Mouse (Mus musculus): ENCODE measurements around the gene Prx. TPM values are rescaled to one million over a fixed set of nuclear protein-coding genes. Genes with fewer than 3 reads are reported as not detected.

The Prx gene
- total RNA-seq (2015; ENCODE audit: low replicate concordance) (not detected in 2 replicates), total RNA-seq (2017; ENCODE audit: low replicate concordance) (0.28 and 0.43 TPM in 2 replicates)

DNA sequence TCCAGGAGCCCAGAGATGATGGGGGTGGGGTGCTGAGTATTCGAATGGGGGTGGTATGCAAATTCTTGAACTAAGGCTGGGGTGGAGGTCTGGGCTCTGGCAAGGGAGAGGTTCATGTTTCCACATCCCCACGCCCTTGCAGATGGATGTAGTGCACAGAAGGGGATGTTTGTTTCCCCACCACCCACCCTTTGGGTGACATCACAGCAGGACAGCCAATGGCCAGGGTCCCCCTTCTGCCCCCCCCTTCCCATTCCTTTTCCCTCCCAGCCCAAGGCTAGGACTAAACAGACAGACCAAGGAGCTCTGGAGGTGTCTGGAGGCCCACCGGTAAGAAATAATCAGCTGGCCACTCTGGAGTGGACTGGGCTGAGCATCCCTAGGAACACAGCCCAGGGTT lies at the start of gene Prx:
Gene Prx, plus strand, starts transcription at position 289 of the 400 bp plus-strand sequence.
- no peak for ATAC-seq (replicated peaks; ENCODE audit: low FRiP score, poor library complexity, severe bottlenecking)

DNA sequence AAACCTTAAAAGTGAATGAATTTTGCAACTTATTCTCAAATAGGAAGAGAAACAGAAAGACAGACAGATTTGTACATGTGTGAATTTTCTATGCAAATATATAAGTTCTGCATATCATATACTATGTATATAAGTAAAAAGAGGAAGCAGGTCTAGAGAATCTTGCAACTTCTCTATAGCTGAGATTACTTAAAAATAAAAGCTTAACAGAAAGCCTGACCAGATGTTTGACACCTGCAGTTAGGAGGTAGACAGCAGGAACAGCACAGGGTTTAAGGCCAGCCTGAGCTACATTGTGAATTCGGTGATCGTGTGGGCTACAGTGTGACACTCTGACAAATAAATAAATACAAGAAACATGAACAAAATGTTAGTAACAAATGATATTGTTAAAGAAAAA lies 47.8 kb upstream of the Prx start:
- no peak for ATAC-seq (replicated peaks; ENCODE audit: low FRiP score, poor library complexity, severe bottlenecking)

- no peak for ATAC-seq (replicated peaks; ENCODE audit: low FRiP score, poor library complexity, severe bottlenecking)
These were observed 46.8 kb upstream of the Prx start for GRCm38 (mm10) chr7:27452206-27452770.

DNA sequence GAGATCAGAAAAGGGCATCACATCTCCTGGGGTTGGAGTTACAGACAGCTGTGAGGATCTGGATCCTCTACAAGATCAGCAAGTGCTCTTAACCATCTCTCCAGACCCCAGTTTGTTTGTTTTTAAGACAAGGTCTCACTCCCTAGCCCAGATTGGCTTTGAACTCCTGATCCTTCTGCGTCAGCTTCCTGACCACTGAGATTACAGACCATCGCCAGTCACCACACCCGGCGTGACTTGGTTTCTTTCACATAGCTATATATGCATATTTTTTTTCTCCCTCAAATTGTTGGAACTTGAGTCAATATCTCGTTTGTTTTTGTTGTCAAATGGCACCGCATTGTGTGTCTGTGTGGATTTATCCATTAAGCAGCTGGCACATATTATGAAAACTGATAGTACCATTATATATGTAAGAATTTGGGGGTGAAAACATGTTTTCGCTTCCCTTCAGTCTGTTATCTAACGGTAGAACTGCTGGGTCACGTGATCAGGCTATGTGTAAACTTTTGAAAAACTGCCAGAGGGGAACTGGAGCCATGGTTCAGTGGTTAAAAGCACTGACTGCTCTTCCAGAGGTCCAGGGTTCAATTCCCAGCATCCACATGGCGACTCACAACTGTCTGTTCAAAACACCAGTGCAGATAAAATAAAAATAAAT lies 44.5 kb upstream of the Prx start:
- peak; percentile 80 for ATAC-seq (replicated peaks; ENCODE audit: low FRiP score, poor library complexity, severe bottlenecking)

- no peak for ATAC-seq (replicated peaks; ENCODE audit: low FRiP score, poor library complexity, severe bottlenecking)
These were observed 43.9 kb upstream of the Prx start for GRCm38 (mm10) chr7:27455273-27455672.

DNA sequence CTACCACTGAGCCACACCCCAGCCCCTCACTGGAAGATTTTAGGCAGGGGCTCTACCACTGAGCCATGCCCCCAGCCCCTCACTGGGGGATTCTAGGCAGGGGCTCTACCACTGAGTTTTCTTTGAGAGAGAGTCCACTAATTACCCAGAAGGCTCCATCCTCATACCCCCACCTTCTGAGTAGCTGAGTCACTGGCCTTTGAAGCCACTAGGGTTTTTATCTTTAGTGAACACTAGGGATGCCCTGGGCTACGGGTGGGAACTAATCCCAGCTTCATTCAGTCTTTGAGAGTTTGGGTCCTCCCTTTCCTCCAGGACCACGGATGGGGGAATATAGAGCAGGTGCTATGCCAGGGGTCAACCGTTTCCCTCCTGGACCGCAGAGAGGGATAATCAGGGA lies 40.5 kb upstream of the Prx start:
- peak; percentile 60 for ATAC-seq (replicated peaks; ENCODE audit: low FRiP score, poor library complexity, severe bottlenecking)

GRCm38 (mm10) chr7:27459640-27460039 lies 39.5 kb upstream of the Prx start:
- no peak for ATAC-seq (replicated peaks; ENCODE audit: low FRiP score, poor library complexity, severe bottlenecking)

DNA sequence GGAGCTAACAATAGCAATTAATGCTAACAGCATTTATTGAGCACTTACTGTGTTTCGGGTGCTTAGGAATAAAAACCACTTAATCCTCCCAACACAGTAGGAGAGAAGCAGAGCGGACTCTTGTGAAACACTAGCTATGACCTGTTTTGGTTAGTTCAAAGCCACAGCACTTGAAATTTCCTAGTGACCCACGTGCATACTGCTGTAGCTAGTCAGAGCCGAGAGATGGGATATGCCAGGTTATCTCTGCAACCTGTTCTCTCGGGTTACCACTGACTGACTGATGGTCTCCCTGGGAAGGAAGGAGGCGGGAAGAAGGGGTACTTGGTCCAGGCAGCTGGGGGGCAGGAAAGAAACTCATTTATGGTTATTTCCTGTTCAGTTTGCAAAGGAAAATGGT lies 38.6 kb upstream of the Prx start:
- no peak for ATAC-seq (replicated peaks; ENCODE audit: low FRiP score, poor library complexity, severe bottlenecking)

DNA sequence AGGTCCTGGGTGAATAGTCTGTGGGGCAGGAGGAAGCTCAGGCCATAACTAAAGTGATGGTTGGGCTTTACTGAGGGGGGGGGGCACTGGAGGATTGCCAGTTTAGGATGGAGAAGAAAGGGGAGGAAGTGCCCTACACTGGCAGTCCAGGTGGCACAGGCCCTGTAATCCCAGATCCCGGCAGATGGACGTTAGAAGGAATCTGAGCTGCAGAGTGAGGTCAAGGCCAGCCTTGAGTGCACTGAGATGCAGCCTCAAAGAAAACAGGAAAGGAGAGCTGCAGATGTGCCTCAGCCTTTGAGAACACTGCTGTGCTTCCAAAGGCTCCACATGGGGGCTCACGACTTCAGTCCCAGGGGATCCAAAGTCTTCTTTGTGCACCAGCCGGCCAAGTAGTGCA lies 31.5 kb upstream of the Prx start:
- ATAC-seq (replicated peaks; ENCODE audit: low FRiP score, poor library complexity, severe bottlenecking) = no peak

GRCm38 (mm10) chr7:27471390-27472120 lies 27.6 kb upstream of the Prx start:
- ATAC-seq (replicated peaks; ENCODE audit: low FRiP score, poor library complexity, severe bottlenecking) = no peak

GRCm38 (mm10) chr7:27472596-27472995 lies 26.5 kb upstream of the Prx start:
- 0 out of 2 replicates have a peak, but pooled peaks have one; percentile 5 for ATAC-seq (replicated peaks; ENCODE audit: low FRiP score, poor library complexity, severe bottlenecking)

DNA sequence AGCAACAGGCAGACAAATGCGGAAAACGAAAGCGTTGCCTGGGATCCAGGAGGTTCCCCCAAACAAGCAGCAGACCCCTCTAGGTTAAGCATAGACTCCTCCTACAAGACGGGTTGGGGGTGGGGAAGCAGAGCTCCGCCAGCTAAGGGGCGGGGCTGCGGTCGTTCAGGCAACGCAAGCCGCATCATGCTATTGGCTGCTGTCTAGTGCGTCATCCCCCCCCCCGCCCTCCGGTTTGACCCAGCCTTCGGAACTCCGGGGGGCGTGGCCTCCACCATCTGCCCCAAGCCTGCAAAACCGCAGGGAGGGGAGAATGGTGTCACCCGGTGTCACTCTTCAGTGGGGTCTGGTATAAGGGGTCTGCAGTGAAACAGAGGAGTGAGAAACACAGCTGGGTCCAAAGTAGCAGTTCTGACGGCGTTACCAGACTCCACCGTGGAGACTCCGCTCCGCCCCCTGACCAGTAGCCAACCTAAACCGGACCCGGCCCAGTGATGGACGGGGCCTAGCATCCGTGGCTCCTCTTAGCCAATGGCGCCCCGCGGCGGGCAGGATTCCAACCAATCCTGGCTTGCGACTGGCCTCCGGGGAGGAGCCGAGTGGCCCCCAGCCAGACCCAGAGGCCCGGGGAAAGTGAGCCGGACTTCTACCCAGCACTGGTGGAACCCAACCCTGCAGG lies 25.8 kb upstream of the Prx start, which contains the start of gene Sertad3:
Gene Sertad3, plus strand, starts transcription at position 613 of the 679 bp plus-strand sequence.
- peak; percentile 78 for ATAC-seq (replicated peaks; ENCODE audit: low FRiP score, poor library complexity, severe bottlenecking)

- ATAC-seq (replicated peaks; ENCODE audit: low FRiP score, poor library complexity, severe bottlenecking) = 0 out of 2 replicates have a peak, but pooled peaks have one; percentile 1
These were observed 25.2 kb upstream of the Prx start for GRCm38 (mm10) chr7:27473835-27474489.

DNA sequence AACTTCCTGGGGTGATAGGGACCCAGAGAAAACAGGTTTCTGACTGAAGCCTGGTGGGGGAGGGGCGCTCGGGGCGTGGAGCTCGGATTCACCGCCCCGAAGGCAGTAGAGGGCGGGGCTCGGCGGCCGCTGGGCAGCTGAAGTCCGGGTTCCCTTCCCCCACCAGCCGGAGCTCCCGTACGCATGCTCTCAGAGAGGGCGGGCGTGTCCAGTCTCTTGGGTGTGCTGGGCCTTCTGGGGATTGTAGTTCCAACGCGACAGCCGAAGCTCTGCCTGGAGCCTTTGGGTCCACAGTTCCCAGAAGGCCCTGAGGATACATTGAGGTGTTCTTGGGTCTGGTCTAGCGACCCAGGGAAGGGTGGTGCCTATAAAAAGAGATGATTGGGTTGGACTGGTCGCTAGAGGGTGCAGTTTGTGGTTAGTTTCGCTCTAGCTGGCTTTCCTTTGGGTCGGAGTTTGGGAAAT lies 24.6 kb upstream of the Prx start:
- peak; percentile 76 for ATAC-seq (replicated peaks; ENCODE audit: low FRiP score, poor library complexity, severe bottlenecking)

GRCm38 (mm10) chr7:27475596-27475995 lies 23.5 kb upstream of the Prx start:
- ATAC-seq (replicated peaks; ENCODE audit: low FRiP score, poor library complexity, severe bottlenecking) = no peak

DNA sequence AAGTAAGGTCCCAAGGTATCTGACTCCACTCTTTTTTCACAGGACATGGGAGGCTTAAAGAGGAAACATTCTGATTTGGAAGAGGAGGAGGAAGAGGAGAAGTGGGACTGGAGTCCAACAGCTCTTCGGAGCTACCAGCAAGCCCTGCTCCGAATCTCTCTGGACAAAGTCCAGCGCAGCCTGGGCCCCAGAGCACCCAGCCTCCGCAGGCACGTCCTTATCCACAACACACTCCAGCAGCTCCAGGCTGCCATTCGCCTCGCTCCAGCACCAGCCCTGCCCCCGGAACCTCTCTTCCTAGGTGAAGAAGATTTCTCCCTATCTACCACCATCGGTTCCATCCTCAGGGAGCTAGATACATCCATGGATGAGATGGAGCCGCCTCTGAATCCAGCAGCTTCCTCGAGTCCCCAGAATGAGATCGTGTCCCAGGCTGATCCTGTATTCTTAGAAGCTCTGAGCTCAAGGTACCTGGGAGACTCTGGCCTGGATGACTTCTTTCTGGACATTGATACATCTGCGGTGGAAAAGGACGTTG lies 23.0 kb upstream of the Prx start:
- ATAC-seq (replicated peaks; ENCODE audit: low FRiP score, poor library complexity, severe bottlenecking) = no peak

- ATAC-seq (replicated peaks; ENCODE audit: low FRiP score, poor library complexity, severe bottlenecking) = no peak
These were observed 20.6 kb upstream of the Prx start for GRCm38 (mm10) chr7:27478561-27478960.

DNA sequence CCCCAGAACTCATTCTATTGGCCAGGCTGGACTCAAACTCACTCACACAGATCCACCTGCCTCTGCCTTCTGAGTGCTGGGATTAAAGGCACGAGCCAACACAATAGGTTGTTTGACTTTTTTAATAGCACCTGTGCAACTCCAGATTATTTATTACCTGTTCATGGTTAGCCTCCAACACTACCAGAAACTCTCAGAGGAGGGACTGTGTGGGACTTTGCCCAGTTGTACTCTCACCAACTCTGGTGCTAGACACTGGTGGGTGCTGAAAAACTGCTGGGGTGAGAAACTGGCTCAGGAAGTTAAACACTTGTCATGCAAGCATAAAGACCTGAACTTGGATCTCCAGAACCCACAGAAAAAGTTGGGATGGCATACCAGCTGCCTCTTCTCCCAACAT lies 19.4 kb upstream of the Prx start:
- ATAC-seq (replicated peaks; ENCODE audit: low FRiP score, poor library complexity, severe bottlenecking) = no peak

- no peak for ATAC-seq (replicated peaks; ENCODE audit: low FRiP score, poor library complexity, severe bottlenecking)
These were observed 18.6 kb upstream of the Prx start for GRCm38 (mm10) chr7:27480506-27480905.

Data from erythroblast, adult 5-6 weeks (primary cell).